Mouse (Mus musculus) spleen, postnatal 0 days (tissue): ENCODE measurements around the gene Defa37. TPM values are rescaled to one million over a fixed set of nuclear protein-coding genes. Genes with fewer than 3 reads are reported as not detected.

Experiments used
- polyA plus RNA-seq: library from polyadenylated mRNA; unstranded; fragments of >200 nt; fragmentation: Nextera tagmentation; extraction: Ambion mirVana; gene quantifications from 2 replicates; pipeline ENCODE4 v1.2.1, GENCODE M21; 2015

Gene Defa37
- not detected in 2 replicates for polyA plus RNA-seq

DNA sequence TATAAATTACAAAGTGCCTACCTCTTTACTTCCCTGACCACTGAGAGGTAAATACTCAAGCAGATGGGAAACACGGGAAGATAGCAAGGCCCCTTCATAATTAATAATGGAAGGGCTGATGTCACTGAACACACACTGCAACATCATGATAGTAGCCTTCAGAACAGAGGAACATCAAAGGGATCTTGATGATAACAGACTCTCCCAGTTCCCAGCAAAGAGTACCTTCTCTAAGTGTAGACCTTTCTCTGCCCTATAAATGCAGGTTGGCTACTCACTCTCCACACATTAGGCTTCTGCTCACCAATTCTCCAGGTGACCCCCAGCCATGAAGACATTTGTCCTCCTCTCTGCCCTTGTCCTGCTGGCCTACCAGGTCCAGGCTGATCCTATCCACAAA lies at the start of gene Defa37:
Gene Defa37, plus strand, starts transcription at position 301 of the 400 bp plus-strand sequence.

DNA sequence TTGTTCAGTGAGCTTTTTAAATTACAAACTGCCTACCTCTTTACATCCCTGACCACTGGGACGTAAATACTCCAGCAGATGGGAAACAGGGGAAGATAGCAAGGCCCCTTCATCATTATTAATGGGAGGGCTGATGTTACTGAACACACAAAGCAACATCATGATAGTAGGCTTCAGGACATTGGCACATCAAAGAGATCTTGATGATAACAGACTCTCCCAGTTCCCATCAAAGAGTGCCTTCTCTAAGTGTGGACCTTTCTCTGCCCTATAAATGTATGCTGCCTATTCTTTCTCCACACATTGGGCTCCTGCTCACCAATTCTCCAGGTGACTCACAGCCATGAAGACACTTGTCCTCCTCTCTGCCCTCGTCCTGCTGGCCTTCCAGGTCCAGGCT lies 36.5 kb upstream of the Defa37 start, which contains the start of gene Defa32:
Gene Defa32, plus strand, starts transcription at position 301 of the 400 bp plus-strand sequence.

DNA sequence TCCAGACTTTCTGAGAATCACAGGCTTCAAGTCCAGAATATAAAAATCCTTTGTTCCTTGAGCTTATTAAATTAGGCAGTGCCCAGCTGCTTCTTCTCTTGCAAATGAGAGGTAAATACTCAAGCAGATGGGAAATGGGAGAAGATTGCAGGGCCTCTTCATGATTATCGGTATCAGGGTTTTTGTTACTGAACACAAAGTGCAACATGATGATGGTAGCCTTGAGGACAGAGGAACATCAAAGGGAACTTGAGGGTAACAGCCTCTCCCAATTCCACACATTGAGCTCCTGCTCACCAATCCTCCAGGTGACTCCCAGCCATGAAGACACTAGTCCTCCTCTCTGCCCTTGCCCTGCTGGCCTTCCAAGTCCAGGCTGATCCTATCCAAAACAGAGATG lies 17.5 kb downstream of the Defa37 start, which contains the start of gene Defa28:
Gene Defa28, plus strand, starts transcription at position 301 of the 400 bp plus-strand sequence.

DNA sequence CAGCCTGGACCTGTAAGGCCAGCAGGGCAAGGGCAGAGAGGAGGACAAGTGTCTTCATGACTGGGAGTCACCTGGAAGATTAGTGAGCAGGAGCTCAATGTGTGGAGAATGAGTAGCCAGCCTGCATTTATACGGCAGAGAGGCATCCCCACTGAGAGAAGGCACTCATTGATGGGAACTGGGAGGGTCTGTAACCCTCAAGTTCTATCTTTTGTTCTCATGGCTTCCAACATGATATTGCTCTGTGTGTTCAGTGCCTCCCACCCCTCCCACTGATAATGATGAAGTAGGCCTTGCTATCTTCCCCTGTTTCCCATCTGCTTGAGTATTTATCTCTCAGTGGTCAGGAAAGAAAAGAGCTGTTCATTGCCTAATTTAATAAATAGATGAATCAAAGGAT lies 29.2 kb downstream of the Defa37 start, which contains the start of gene Gm7861:
Gene Gm7861, minus strand, starts transcription at position 101 of the 400 bp plus-strand sequence.

Other genes with a start within 250 kb of the Defa37 start
- not detected in 2 replicates for gene Defa27, start 249.8 kb upstream of the Defa37 start, polyA plus RNA-seq
- not detected in 2 replicates for gene Defa29, start 238.4 kb upstream of the Defa37 start, polyA plus RNA-seq
- gene Defa2, start 186.9 kb upstream of the Defa37 start, polyA plus RNA-seq: not detected in 2 replicates
- not detected in 2 replicates for gene Defa33, start 173.6 kb upstream of the Defa37 start, polyA plus RNA-seq
- gene Defa36, start 138.0 kb upstream of the Defa37 start, polyA plus RNA-seq: not detected in 2 replicates
- not detected in 2 replicates for gene Gm7849, start 108.8 kb upstream of the Defa37 start, polyA plus RNA-seq
- not detected in 2 replicates for gene Defa20, start 56.1 kb upstream of the Defa37 start, polyA plus RNA-seq
- not detected in 2 replicates for gene Defa32, start 36.4 kb upstream of the Defa37 start, polyA plus RNA-seq
- not detected in 2 replicates for gene Defa28, start 17.6 kb downstream of the Defa37 start, polyA plus RNA-seq
- not detected in 2 replicates for gene Gm7861, start 29.1 kb downstream of the Defa37 start, polyA plus RNA-seq
- not detected in 2 replicates for gene Defa26, start 52.8 kb downstream of the Defa37 start, polyA plus RNA-seq
- gene Defa17, start 90.4 kb downstream of the Defa37 start, polyA plus RNA-seq: not detected in 2 replicates
- gene Defa34, start 100.4 kb downstream of the Defa37 start, polyA plus RNA-seq: not detected in 2 replicates
- gene AY761184, start 138.3 kb downstream of the Defa37 start, polyA plus RNA-seq: not detected in 2 replicates
- gene Defa24, start 169.1 kb downstream of the Defa37 start, polyA plus RNA-seq: not detected in 2 replicates